Mouse (Mus musculus) layer of hippocampus, postnatal 10 days (tissue): ENCODE results near the gene Nr1i3. TPM values are rescaled to one million over a fixed set of nuclear protein-coding genes. Genes with fewer than 3 reads are reported as not detected.
"Not testable (repeated sequence)": the region's sequence is repeated elsewhere in the genome, so short reads cannot be mapped to it uniquely, and the experiment has no call there.

ENCODE experiments used
- DNase-seq, 2 experiments: peaks; one replicate each; pipeline ENCODE4 v3.0.0; 2021; ENCODE audit warnings: low spot score in 2 of 2
- total RNA-seq, 2 experiments: library from RNA; stranded (reverse); gene quantifications; 2 replicates each; pipeline ENCODE4 v1.2.3; 2021

Nr1i3 gene
- total RNA-seq, 2 experiments from 2014 or later: not detected

DNA sequence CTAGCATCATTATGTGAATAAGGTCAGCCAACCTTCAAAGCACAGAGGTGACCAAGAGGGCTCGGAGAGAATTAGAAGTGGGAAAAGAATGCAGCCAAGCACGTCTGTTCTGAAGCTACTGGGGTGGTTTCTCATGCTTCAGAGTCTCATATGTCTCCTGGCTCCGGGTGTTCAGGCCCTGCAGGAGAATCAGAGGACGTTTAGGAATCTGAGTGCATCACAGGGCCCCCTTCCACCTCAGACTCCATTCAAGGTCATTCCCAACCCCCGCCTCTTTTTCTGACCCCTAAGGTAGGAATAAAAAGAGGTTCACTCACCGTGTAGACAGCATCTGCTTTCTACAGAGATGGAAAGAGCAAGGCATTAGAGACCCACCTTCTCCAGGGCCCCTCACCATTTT lies 16.0 kb downstream of the Nr1i3 start:
- DNase-seq: no peak

DNA sequence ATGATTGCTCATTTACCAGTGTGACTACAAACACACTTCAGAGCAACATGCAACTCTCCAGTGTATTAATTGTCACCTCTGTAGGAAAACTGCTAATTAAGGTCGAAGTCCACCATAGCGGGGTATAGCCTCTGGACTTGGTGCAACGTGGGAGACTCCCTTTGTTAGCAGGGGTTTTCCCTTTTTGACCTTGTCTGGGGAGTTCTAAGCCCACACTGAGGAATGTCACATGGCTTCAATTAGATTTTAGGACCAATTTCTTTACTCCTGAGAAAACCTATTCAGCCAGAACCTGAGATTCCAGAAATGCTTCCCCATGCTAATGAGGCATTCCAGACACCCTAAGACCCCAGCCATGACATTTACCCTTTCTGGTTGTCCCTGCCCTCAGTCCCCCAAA lies 16.4 kb downstream of the Nr1i3 start:
- no peak for DNase-seq

DNA sequence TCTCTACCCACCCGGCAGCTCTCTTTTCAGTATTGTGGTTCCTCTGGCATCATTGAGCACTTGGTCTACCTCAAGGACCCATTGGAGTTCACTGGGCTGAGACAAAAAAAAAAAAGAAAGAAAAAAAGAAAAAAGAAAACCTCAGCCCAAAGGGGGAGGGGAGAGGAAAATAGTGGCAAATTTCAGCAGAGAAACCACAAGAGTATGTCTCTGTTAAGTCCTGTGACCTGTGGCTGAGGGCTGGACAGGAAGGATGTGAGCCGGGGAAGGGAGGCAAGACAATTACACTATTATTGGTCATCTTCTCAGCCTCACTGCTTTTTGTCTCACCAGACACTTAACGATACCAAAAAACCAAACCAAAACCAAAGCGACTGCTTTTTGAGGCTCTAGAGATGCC lies 18.1 kb downstream of the Nr1i3 start:
- no peak for DNase-seq

DNA sequence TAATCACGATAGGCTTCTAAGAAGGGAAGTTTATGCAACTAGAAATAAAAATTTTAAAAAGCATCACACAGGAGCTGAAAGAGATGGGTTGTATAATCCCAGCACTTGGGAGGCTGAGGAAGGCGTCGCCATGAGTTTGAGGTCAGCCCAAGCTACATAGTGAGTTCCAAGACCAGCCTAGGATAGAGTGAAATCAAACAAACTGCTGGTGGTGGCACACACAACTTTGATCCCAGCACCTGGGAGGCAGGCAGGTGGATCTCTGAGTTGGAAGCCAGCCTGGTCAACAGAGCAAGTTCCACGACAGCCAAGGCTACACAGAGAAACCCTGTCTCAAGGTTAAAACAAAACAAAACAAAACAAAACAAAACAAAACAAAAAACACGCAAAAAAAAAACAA lies 18.6 kb downstream of the Nr1i3 start:
- DNase-seq: no peak

DNA sequence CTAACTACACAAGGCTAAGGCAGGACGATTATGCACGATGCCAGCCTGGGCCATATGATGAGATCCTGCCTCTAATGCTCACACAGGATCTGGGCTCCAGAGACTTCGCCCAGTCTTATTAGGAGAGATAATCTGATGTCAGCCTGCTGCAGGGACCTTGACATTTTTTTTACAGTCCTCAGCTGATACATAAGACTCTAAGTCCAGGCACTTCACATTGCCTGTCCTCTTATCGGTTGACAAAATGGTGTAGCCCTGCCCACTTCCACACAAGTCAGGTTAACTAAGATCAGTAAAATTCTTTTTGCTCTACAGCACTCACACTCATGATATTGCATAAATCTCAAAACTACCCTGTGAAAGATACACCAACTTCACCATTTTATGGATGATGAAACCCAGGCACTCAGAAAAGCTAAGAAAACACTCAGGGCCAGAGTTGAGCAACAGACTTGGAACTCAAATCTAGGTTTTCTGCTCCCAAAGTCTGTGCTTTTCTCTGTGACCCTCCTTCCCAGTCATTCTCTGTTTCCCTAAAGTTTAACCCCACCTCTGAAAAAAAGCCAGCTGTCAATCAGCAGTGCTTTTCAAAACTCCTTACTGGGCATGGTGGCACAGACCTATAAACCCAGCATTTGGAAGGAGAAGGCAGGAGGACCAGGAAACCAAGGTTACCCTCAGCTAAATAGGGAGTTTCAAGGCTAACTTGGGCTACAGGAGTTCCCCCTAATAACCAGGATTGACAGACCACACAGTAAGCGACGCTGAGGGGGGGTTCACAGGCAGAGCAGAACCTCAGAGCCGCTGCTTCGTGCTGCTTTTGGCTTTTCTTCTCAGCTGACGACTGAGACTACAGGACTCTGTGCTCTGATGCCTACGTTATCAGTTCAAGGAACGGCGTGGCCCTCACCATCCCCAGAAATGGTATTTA lies 19.3 kb downstream of the Nr1i3 start:
- no peak for DNase-seq

DNA sequence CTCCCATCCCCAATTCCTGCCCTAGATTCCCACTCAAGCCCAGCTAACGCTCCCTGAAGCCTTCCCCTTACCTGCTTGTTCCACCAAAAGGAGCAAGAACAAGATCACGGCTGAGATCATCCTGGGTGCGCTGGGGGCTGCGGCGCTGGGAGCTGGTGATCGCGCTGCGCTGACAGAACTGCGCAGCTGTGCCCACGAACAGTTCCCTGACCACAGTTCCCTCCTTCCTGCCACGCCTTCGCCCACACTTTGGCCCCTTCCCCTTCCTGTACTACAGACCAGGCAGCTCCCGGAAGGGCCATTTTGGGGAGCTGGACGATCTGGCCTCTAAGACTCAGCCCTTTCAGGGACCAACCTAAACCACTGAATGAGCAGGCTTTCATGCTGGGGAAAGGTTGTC lies 20.4 kb downstream of the Nr1i3 start, which contains the start of gene Fcer1g:
TSS of gene Fcer1g (minus strand) at position 240 of the 400 bp plus-strand sequence.
- DNase-seq: no peak

DNA sequence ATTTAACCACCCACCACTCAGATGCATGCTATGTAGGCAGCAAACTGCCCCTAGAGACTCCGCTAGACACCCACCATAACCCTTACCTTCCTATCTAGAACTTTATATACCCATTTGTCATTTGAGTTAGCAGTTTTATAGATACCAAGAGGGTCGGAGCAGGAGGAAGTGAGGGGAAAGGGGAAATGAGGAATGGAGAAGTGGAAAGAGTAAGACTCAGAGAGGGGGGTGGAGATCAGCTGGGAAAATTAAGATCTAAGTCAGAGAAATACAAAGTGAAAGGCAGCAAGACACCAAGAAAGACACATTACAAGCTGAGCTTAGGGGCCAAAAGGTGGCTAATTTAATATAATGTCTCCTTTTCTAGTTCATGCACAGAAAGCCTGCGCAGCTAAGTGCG lies 20.8 kb downstream of the Nr1i3 start:
- DNase-seq: no peak

DNA sequence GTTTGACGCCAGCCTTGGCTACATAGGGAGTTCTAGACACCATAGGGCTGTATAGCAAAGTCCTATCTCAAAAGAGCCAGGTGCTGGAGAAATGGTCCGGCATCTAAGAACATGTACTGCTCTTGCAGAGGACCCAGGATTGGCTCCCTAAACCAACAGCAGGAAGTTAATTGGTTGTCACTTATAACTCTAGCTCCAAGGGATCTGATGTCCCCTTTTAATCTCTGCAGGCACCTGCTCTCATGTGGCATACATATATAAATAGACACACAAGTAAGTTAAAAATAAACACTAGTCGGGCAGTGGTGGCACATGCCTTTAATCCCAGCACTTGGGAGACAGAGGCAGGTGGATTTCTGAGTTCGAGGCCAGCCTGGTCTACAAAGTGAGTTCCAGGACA lies 22.0 kb downstream of the Nr1i3 start:
- DNase-seq: no peak

DNA sequence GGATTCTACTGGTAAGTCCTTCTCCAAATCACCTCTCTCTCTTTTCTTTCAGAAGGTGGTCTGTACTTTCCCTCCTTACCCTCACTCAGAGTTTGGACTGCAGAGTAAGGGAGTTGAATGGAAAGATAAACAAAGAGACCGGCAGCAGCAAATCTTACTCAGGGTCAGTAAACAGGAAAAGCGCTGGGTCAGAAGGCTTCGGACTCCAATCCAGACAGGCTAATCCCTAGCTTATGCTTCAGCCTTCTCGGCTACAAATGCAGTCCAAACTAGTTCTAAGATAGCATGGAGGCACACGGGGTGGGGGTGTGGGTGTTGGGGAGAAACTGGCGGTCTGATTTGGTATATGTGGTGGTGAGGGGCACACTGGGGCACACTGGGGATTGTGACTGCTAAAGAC lies 23.7 kb downstream of the Nr1i3 start:
- DNase-seq: no peak

DNA sequence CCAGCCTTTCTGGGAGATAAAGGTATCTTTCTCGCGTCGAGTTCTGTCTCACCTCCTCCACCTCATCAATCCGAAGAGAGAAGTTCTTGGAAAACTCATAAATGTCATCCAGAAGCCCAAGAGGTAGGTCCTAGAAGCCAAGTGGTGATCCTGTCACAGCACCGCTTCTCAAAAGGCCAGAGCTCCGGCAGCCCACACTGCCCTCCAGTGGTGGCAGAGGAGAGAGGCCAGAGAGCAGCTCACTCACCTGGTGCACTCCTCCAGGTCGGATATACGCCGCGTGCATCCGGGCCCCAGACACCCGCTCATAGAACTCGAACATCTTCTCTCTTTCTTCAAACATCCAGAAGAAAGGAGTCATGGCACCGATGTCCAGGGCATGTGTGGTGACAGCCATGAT lies 24.7 kb downstream of the Nr1i3 start:
- peak; percentile 50 to 61 for DNase-seq

DNA sequence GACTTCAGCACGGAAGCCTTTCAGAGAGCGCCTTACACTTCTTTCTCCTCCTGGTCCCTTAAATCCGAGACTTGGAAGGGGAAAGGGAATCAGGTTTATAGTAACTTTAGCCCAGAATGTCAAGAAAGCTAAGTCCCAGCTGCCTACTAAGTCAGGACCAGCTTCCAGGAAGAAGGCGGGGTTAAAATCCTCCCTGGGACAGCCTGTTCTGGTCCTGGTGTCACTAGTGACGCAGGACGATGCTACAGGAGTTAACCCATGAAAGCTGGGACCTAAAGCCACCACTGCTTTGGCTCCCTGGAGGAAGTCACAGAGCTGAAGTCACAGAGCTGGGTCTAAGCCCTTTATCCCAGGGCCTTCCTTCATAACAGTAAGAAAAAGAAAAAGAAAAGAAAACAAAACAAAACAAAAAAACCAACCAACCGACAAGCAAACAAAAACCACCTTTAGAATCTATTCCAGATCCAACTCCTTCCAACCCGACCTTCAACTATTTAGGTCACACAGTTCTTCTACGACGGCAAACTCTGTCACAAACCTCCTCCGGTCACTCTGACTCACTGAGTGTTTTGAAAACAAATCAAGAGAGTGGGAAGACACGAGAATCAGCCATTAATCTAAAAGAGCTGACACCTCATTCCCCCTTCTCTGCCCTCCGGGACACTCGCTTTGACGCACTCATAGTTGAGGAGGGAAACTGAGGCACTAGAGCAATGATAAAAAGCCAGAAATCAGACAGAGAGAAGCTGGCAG lies 26.4 kb downstream of the Nr1i3 start:
- DNase-seq: no peak

DNA sequence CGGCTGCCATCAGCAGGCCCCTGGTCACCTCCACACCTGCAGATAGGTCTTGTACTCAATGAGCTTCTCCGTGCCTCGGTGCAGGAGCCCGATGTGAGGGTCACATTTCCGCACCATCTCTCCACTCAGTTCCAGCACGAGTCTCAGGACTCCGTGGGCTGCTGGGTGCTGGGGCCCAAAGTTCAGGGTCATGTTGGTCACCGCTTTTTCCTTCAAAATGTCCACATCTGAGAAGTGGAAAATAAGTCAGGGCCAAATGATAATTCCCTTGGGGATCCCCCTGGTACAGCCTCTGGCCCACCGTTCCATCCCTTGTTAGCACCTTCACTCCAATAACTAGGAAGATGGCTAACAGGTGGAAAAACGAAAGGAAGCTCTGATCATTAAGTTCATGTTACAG lies 27.1 kb downstream of the Nr1i3 start:
- DNase-seq: no peak

DNA sequence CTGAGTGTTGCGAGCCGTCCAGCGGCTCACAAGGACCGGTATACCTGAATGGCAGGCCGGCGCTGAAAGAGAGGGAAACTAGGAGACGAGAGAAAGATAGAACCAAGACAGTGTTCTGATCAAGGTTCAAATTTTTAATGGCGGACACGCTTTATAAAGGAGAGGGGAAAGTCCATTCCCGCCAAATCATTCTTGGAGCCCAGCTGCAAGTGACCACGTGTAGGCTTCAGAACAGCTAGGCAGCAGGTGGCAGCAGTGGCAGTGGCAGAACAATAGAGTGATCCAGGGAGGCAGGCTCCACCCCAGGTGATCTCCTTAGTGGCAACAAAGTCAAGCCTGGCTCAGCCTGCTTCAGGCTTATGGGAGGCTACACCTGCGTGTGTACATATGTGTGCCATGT lies 28.2 kb downstream of the Nr1i3 start:
- DNase-seq: not testable (repeated sequence)

DNA sequence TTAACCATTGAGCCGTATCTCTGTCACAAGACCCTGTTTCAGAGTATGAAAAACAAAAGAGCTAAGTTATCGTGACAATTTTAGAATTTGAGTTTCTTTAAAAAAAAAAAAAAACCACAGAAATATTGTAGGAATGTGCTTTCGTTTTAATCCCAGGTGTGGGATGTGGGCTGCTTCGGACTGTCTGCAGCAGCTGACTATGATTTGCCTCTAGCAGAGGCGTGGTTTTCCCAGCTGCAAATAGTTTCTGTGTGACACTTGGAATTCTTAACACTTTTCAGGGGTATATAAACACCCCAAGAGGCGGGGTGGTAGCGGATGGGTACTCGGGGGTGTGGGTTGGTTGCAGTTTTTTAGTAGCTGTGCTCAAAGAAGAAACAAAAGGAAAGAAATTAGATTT lies 31.6 kb downstream of the Nr1i3 start:
- no peak for DNase-seq

DNA sequence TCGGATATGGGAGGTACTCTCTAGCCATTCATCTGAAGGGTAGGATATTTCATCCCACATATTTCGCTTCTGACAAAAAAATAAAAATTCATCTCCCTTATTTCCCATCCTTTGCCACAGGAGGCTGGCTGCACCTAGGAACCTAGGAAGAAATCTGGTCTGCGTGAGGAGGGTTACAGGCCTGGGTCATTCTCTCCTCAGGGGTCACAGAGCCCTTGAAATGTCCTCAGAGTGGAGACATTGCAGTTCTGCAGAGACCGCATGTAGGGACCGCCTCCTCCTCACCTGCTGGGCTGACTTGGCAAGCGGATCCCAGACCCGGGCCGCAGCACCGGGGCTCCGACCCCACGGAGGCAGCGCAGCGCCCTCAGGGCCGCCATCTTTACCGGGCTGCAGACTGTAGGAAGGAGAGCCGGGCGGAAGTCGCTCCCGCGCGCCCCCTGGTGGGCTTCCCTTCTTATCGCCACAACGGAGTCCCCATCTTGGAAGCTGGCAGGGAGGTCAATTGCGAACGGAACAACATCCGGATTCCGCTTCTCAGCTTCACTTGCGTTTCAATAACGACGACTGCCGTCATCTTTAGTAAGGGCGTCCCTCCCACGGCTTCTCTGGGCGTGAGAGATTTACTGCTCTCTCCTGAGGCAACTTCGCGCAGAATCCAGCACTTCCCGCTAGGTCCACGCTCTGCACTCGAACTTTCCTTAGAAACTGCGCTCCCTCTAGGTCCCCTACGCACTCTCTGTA lies 33.1 kb downstream of the Nr1i3 start:
- DNase-seq: peak; percentile 96 to 99

DNA sequence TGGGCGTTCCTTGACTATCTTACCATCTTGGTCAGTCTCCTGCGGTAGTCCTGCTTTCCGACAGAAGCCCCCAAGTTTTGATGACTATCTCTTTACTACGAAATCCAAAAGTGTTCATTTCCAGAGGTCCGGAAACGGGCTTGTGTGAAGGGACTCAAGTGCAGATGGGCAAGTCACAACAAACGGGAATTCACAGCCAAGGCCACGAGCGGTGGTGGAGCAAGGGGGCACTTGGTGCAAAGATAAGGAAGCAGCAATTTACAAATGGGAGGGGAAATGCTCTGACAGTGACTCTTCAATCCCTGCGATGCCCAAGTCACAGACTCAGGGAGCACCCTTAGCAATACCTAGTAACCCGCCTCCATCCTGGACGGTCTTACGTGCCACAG lies 33.7 kb downstream of the Nr1i3 start:
- DNase-seq: no peak

DNA sequence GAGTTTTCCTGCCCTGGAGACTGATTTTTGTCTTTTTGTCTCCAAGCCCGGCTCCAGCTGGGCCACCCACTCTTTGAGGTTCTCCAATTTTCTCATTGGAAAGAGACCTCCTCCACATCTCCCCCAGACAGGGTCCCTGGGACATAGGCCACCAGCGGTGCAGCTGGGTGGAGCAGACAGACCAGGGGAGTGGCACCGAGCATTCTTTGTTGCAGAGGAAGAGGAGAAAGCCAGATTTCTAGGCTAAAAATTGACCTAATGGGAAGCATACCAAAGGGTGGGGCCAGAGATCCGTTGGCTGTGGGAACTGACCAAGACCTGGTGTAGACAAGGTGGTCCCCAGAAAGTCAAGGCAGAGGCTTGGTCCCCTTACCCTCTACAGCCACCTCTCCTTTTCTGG lies 34.1 kb downstream of the Nr1i3 start:
- no peak for DNase-seq

DNA sequence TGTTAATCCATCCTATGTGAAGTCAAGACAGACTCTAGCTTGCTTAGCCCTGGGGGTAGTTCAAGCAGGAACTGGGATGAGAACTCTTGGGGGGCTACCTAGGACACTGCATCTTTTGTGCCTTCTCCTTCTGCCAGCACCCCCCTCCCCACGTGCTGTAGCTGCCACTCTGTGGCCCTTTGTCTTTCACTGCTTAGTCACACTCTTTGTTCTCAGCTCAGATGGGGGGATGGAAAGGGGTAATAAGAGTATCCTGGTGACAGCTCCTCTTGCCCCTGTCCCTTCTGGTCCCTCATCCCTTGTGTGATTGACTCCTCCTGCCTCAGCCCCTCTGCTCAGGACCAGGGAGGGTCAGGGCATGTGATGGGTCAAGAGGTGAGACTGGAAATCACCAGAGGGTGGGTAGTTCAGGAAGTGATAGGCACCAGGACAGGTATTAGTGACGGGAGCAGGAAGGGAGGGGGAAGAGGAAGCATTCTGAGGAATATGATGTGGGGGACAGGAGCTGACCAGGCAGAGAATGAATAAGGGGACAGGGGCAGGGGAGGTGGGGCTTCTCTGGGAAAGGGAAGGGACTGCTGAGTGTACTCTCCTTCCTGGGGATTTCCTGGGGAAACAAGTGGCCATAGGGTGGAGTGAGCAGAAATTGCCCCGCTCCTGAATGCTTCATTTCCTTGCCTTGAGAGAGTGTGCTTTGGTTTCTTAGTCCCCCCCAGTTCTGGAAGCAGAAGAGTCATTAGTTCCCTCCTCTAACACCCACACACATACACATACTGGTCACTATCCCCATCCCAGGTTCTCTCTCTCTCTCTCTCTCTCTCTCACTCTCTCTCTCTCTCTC lies 34.8 kb downstream of the Nr1i3 start:
- no peak for DNase-seq

DNA sequence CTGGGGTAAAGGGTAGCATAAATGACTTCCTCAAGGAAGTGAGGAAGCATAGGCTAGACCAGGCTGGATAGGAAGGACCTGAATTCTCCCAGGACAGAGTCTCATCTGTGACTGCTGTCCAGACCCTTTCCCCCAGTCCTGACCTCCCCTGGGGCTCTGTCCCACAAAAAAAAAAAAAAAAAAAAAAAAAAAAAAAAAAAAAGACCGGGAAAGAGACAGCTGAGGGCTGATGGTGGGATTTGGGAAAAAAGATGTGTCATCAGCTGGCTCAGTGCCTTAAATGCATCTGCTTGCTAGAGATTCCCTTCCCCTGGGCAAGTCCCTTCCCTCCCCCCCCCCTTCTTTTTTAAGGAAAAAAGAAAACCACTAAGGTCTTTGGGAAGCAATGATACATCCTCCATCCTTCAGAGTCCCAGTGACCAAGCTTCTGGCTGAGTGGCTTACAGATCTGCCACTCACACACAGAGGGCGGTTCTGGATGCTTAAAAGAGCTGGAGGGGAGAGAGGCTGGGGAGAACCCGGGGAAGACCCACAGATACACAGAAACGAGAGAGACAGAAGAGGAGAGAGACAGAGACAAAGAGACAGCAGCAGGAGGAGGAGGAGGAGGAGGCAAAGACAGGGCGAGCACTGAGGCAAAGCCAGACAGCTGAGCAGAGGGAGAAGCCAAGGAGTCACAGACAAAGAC lies 36.3 kb downstream of the Nr1i3 start, which contains the start of gene Adamts4:
TSS of gene Adamts4 (plus strand) at position 509 of the 688 bp plus-strand sequence.
- DNase-seq: peak; percentile 65 to 72
